Mouse (Mus musculus) testis, adult 2 months (tissue): ENCODE results near the gene Ift57.

Experiments
- CTCF ChIP-seq: fragments of 200-500 bp; IDR thresholded peaks from 2 replicates; pipeline ENCODE4 v1.5.1; 2012; ENCODE audit warnings: low read depth, mild to moderate bottlenecking, inconsistent platforms, low read length, moderate library complexity; ENCODE audit not compliant: control insufficient read depth, insufficient read depth, insufficient replicate concordance
- POLR2A ChIP-seq: fragments of 200-500 bp; IDR thresholded peaks from 2 replicates; pipeline ENCODE4 v1.6.1; 2012; ENCODE audit warnings: low read depth, mild to moderate bottlenecking, inconsistent platforms, low read length, moderate library complexity; ENCODE audit not compliant: control insufficient read depth

- TF ChIP-seq CTCF (no peak), POLR2A (no peak)
These were observed 73.5 kb downstream of the Ift57 start for GRCm38 (mm10) chr16:49772576-49772975.
